Mouse (Mus musculus): ENCODE results near the gene Sprtn.

DNA sequence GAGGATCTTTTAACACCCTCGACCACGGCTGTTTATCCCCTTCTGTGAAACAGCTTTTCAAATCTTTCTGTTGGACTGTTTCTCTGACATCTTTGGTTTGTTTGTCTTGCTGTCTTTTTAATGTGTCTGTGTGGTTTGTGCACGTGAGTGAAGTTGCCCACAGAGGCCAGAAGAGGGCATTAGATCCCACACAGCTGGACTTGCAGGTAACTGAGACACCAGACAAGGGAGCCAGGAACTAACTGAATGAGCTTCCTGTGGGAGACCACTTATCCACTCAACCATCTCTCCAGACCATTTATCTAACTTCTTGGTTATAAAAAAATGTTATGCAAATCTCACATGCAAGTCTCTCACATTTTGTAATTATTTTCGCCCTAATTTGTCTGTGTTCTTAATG lies 33.0 kb downstream of the Sprtn start:
- TF ChIP-seq CTCF (IDR thresholded peaks at IDR 0.05; ENCODE audit: low read depth, low read length) (no peak), POLR2A (IDR thresholded peaks at IDR 0.05; ENCODE audit: borderline replicate concordance, low read depth, low read length) (no peak)
